Mouse (Mus musculus) spleen, postnatal 4 days (tissue): ENCODE results near the gene Kdm2a.
"Not testable (repeated sequence)": the region's sequence is repeated elsewhere in the genome, so short reads cannot be mapped to it uniquely, and the experiment has no call there.

ENCODE experiments used
- DNase-seq, 2 experiments: peaks; one replicate each; pipeline ENCODE4 v3.0.0; 2022; ENCODE audit warnings: low spot score in 2 of 2

Gene Kdm2a

DNA sequence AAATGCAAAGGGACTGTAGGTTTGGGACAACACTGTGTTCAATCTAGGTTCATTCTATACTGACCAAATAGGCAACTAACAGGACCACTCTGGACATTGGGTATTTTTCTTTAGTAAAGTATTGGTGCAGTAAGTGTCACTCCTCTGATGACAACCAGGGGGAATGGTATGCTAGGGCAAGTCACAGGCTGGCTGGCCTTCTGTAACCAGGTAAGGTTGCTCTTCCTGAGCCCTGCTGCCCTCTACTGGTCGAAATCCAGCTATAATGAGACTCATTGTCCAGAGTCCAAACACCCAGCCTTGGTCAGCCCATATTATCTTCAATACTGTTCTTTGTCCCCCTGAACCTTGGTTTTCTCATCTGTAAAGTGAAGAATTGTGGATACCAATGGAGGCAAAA, 19.1 kb upstream of the Kdm2a start:
- peak; percentile 67 to 87 for DNase-seq

DNA sequence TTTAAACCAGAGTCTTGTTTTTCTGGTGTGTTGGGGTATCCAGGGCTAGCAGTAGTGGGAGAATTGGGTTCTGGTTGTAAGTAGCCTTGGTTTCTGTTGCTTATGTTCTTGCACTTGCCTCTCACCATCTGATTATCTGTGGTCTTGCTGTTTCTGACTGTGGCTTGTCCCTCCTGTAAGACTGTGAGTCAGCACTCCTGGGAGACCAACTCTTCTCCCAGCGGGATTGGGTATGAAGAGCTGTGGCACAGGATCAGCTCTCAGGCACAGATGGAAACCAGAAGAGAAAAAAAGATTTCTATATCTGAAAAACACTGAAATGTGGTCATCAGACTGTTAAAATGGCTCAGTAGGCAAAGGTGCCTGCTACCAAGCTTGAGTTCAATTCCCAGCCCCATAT, 16.5 kb upstream of the Kdm2a start:
- DNase-seq: no peak

DNA sequence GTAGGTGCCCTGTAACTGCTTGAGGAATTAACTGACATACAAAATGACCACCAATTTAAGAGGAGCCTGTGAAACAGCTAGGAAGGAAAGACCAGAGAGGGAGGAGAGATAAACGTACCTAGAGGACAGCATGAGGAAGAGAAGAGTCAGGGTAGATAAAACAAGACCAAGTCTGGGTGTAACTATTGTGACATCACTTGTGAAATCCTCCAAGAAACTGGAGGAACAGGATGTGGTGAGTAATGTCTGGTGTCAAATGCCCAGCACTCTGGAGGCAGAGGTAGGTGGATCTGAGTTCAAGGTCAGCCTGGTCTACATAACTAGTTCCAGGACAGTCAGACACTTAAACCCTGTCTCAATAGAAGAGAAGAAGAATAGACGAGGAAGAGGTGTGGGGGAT, 11.0 kb upstream of the Kdm2a start:
- no peak for DNase-seq

DNA sequence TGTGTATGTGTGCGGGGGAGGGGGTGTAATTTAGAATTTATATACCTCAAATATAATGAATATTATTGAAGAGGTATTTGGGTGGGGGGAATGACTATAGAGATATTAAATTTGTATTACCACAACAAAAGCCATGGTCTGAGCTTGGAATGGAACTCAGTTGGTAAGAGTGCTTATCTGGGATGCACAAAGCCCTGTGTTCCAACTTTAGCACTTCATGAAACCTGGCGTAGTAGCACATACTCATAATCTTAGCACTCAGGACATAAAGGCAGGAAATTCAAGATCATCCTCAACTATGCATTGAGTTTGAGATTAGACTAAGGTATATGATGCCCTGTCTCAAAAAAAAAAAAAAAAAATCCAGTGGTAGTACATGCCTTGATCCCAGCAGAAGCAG, 6.8 kb upstream of the Kdm2a start:
- DNase-seq: no peak

DNA sequence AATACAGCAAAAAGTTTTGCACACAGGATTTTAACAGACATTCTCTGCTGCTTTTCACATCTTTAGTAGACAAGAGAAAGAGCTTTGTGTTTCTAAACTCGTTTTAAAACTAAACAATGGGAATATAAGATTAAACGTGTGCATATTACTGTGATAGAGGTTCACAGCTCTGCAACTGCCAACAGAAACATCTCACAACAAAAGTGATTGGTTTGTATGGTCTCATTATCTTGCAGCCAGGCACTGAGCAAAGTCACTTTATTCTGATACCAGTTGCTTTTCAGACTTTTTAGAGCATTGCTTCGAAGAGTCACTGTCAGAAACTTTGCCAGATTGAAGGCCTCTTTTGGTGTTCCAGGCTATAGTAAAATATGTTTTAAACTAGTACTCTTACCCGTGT, 874 bp upstream of the Kdm2a start:
- no peak for DNase-seq

DNA sequence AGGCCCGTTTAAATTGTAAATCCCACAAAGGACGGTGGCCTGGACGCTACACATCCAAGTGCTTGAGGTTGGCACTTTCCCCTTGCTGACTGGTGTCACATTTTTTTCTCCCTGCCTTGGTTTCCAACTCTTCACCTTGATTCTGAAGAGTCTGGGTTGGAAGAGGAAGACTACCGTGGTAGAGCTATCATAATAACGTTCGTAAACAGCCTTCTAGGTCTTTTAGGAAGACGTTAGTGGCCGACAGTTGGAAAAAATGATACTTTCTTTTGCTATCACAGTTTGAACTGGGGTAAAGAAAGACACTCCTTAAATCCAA, 504 bp upstream of the Kdm2a start:
- DNase-seq: no peak

DNA sequence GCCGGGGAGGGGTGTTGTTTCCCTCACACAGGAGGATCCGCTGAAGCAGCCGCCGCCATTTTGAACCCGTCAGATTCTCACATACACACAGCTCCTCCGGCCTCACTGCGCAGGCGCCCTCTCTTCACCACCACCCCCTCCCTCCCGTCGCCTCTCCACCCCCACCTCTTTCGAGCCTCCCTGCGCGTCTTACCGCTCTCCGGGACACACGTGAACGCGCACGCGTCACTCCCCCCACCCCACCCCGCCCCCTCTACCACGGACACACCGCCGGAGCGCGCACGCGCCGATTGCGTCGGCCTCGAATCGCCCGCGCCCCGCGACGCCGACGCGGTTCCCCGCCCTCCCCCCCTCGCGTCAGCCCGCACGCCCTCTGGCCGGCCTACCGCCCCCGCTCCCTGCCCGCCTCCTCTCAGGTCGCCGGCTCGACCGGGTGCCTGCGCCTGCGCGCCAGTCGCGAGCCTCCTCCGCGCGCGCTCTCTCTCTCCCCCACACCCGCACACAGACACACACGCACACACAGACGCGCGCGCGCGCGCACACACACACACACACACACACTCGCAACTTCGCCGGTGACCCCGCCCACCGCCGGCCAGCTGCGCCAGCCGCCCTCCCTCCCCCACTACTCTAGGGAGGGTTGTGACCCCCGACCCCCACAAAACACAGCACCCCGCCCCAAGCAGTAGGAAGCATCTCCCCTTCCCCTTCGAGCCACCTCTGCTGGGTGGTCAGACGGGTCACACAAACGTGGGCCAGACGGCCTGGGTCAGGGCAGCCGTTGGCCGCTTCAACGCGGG, 887 bp downstream of the Kdm2a start:
- DNase-seq: peak; percentile 96 to 98

DNA sequence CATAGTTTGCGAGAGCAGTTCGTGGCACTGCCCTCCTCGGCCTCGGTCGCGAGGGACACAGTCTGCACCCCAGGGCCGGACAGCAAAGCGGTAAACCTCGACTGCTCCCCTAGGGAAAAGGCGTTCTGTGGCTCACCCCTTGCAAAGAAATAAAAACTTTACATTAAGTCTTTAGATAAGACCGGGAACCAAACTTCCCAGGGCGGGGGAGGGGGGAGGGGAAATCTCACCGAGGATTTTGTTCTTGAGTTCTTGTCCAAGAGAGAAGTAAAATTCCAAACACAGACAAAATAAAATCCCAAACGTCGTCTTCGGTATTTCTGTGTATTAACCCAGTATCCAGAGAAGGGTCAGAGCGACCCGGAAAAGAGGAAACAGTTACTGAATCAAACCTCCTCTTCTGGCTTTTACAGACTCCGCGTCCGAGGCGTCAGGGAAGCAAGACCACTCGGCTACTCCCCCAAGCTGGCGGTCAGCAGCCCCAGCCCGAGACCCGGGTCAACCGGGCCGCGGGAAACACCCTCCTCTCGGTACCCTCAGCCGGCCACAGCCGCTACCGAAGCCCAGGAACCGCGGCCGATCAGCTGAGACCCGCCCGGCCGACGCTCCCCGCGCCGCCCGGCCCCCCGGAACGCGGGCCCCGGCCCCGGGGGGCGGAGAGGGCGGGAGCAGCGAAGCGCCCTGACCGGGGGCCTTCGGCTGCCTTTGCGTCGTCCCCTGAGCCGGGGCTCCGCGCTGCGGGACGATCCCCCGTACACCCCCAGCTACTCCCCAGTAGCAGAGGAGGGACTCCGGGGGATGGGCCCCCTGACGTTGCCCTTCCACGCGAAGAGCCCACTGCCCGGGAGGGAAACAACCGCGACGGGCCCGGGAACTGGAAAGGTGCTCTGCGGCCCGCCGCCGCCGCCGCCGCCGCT, 1.7 kb downstream of the Kdm2a start:
- DNase-seq: peak; percentile 41 to 81

DNA sequence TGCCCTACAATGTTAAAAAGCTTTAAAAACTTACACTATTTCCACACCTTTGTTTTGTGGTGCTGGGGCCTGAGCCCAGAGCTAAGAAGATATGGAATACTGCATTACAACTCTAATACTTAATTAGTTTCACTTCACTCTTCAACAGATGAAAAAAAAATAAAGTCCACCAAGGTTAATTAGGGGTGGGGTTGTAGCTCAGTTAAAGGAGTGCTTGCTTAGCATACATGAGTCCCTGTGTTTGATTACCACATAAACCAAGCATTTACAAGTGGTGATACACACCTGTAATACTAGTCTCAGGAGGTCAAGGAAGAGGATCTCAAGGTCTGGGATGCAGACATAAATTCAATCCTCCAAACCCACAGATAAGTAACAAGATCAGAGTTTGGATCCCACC, 10.8 kb downstream of the Kdm2a start:
- DNase-seq: no peak

DNA sequence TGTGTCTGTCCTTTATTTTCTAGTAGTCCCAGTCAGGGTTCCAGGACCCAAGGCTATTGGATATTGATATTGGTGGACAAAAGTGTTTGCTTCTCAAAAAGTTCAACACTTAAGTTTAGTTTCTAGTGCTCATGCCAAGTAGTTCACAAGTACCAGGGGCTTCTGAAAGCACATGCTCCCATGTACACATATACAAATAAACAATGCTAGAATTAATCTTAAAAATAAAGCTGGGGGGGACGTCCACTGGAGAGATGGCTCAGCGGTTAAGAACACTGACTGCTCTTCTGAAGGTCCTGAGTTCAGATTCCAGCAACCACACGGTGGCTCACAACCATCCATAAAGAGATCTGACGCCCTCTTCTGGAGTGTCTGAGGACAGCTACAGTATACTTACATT, 13.1 kb downstream of the Kdm2a start:
- DNase-seq: no peak

DNA sequence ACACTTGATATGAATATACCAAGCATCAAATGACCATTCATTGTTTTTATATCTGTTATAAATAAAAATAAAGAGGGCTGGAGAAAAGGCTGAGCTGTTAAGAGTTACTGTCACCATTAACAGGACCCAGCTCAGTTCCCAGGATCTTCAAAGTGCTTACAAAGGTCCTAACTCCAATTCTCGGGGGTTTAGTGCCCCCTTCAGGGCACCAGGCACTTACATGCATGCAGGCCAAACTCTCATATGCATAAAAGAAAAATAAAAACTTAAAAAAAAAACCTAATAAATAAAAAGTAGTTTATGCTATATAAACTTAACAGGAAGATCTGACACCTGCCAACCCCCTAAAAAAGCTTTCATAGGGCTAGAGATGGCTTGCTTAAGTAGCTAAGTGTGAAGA, 13.8 kb downstream of the Kdm2a start:
- no peak for DNase-seq

DNA sequence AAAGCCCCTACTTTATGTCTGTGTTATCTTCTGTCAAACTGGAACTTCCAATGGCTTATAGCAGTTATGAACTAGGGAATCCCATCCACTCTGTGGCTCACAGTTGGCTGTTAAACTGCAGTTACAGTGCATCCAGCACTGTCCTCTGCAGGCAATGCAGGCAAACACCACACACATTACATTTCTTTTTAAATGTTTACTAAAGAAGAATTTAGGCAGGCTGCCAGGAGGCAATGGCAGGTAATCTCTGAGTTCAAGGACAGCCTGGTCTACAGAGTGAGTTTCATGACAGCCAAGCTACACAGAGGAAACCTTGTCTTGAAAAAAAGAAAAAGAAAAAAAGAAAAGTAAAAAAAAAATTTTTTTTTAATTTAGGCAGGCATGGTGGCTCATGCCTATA, 14.8 kb downstream of the Kdm2a start:
- DNase-seq: no peak

DNA sequence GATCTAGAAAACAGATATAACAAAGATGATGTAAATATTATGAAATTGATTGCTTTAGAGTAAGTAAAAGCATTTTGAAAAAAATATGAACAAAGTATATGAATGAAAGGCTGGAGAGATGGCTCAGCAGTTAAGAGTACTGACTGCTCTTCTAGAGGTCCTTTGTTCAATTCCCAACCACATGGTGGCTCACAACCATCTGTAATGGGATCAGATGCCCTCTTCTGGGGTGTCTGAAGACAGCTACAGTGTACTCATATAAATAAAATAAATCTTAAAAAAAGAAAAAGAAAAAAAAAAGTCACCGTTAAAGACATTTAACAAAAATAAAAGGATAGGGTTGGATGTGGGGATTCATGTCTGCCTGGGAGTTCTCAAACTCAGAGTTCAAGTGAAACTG, 15.8 kb downstream of the Kdm2a start:
- DNase-seq: not testable (repeated sequence)

DNA sequence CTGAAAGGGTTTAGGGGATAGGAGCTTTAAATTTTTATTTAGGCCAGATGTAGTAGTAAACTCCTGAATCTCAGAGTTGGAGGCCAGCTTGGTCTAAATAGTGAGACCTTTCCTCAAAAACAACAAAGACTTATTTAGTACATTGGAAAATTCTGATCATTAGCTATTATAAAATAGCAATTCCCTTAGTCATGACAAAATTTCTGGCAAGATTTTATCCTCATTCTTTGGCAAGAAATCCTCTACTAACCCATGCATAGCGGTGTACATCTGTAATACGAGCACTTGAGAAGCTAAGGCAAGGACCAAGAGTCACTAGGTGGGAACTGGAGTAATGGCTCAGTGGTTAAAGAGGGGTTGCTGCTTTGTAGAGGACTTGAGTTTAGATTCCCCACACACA, 27.4 kb downstream of the Kdm2a start:
- DNase-seq: no peak

DNA sequence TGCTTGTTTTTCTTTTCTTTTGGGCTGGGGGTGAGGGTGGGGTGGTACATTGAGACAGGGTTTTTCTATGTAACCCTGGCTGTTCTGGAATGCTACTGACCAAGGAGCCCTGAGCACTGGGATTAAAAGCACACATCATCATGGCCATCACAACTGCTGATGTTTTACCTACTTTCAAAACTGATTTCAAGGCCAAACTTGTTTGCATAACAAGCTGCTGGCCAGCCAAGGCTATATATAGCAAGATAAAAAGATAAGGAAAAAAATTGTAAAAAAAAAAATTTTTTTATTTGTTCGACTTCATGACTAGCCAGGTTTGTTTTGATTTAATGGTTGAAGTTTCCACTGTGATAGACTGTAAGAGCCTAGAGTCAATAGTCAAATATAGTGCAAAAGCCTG, 27.8 kb downstream of the Kdm2a start:
- DNase-seq: no peak

DNA sequence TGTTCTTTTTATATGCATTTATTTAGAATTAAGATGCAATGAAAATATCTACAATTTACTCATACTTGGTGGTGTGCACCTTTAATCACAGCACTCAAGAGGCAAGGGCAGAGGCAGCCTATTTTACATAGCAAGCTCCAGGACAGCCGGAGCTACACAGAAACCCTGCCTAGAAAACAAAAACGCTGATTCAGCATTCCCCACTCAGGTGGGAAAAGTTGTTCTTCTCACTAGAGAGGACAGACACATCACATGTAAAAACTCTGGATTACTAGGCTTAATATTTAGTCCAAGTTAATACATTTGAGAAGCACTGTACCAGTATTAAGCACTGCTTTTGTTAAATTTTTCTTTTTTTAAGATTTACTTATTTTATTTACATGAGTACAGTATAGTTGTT, 48.6 kb downstream of the Kdm2a start:
- DNase-seq: no peak

DNA sequence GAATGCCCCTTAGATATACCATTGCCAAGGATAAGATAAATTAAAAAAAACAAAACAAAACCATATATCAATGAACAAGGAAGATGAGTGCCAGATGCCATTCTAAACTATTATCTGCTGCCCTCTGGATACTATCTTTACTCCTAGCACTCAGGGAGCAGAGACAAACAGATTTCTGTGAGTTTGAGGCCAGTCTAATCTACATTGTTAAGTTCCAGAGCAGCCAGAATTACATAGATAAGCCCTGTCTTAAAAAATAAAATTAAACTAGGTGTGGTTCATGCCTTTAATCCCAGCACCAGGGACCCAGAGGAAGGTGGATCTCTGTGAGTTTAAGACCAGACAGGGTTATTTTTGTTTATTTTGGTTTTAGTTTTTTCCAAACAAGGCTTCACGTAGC, 51.6 kb downstream of the Kdm2a start:
- no peak for DNase-seq

DNA sequence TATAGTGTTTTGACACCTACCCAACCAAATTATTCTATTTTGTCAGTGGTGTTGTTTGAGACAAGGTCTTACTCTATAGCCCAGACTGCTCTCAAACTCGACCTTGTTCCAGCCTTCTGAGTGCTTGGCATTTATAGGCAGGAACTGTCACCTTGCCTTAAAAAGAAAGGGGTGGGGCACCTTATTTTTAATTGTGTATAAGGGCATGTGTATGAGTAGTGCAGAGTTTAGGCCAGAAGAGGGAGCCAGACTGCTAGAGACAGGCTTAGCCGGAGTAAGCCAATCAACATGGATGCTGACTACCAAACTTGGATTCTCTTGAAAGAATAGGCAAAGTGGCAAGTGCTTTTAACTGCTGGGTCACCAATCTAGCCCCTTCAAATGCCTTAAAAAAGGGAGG, 59.9 kb downstream of the Kdm2a start:
- peak; percentile 63 to 71 for DNase-seq

DNA sequence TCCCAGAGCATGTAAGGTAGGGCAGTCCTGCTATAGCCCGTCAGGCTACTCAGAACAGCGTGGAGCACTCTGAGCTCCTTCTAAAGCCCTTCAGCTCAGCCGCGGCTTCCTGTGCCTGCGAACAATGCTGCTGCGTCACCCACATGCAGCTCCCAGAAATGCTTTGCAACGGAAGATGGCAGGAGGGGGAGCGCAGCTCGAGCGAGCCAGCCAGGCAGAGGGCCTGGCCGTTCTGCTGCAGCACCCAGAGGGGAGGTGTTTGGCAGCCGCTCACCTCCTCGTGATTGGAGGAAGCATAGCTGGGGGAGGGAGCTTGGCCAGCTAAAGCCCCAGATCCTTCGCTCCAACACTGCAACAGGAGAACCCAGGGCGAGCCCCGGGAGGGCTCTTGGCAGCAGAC, 64.3 kb downstream of the Kdm2a start:
- DNase-seq: peak; percentile 83 to 88

DNA sequence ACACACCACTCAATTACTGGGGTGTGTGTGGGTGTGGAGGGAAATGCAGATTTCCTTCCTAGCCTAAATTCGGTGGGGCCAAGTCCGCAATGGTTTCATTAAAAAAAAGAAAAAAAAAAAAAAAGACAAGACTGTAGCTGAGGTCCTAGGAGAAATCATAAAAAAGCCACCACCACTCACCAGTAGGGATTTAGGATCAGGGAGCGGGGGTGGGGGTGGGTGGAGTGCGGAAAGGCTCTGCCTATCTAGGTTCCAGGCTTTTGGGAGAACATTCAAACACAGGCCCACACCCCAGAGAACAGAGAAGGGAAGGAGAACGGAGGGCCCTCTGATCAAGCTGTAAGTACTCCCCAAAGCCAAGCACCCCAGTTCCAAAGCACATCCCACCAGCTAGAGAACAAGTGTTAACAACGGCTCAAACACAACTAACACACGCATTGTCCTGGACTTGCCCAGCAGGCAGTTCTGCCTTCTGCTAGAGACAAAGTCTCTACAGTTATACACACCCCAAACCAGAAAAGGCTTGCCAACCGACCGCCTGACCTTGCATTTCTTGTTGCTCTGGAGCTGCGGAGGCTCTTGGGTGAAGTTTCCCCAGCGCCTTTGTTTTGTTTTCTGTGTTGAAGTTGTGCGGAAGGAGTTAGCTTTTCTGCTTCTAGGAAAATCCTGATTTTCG, 64.8 kb downstream of the Kdm2a start:
- no peak for DNase-seq

DNA sequence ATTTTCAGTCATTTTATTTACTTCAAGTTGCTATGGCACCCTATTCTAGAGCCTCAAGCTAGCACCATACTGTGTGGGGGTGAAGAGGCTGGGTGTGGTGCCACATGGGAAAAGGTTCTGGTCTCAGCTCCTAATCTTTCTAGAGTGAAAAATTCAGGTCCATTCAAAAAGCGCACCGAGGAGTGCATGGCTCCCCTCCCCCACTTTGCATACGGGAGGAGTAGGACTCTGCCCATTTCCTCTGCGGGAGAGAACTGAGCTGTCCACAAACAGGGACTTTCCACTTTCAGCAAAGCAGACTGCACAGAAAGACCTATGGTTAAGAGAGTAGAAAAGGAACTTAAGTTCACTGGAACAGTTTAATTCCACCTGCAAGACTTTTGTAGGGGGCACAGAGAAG, 65.4 kb downstream of the Kdm2a start:
- DNase-seq: peak; percentile 55 to 73

DNA sequence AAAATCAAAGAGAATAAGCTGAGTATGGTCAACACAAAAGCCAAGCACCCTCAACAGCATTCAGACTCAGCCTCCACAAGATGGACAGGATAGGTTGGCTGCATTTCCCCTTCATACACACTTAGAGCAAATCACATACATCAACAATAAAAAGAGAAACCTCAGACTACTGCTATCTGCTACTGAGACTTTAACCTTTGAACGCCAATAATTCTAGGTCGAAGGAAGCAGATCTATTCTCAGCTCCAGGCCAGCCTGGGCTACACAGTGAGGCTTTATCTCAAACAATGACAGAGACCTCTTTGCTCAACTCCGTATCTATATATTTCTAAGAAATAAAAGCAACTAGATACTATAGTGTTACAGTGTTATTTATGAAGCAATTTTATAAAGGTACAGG, 66.8 kb downstream of the Kdm2a start:
- no peak for DNase-seq

DNA sequence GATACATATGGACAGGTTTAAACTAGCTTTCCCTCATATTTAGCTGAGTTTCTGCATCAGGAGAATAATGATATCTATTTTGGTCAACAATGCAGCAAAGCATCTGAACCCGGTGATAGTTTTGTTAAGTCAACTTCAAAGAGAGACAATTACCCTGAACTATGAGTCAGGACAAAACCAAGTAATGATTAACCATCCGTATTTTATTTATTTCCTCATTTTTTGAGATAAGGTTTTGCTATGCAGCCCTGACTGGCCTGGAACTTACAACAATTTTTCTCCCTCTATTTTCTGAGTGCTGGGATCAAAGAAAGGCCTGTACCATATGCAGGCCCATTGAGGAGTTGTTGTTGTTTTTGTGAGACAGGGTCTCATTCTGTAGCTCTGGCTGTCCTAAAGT, 67.5 kb downstream of the Kdm2a start:
- no peak for DNase-seq
